Mouse (Mus musculus) megakaryocyte, embryonic 14.5 days (primary cell): ENCODE data around the gene Npas3.

ENCODE experiments used
- FLI1 ChIP-seq: IDR thresholded peaks from 2 replicates; pipeline ENCODE4 v1.6.1; 2012; ENCODE audit warnings: low read length, inconsistent platforms, mixed read lengths
- GATA1 ChIP-seq: IDR thresholded peaks from 3 replicates; pipeline ENCODE4 v1.6.1; 2012; ENCODE audit warnings: mixed read lengths, low read length, inconsistent platforms, borderline replicate concordance

DNA sequence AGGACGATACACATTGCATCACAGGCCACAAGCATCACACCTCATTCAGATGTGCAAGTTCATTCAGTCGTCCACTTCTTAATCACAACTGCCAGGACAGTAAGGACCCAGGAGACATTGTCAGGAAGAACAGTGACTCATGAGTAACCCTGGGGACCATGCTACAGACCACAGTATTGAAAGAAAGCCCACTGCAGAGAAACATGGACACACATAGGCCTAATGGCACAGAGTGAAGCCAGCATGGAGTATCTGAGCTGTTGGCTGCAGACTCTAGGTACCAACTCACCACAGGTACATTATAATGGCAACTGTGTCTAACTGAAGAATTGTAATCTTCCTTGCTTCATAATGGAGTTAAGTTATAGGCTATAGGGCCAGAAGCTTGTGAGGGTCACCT is 561.6 kb downstream of the Npas3 start:
- TF ChIP-seq GATA1 (no peak), FLI1 (no peak)
